24 mouse cellular contexts compared by ENCODE assay signal in the genomic region with DNA sequence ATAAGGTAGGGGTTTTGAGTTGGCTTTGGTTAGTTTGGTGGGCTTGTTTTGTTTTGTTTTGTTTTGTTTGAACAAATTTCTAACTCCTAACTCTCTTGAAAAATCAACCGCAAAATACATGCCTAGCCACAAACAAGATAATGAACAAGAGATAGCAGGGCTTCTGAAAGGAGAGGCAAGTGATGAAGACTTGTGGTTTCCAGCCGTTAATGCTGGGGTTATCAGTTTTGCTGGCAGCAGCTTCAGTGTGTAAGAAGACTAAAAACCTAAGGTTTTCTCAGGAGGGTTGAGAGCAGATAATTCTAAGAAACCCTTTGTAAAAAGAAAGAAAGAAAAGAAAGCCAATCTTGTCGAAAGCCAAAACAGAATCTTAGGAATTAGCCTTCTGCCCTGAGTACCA.
DNase-seq lines count a peak whose midpoint lies in the region; ATAC-seq and TF ChIP-seq lines count a peak whose summit lies in the region.
"Had no signal": no experiment of that assay in that cellular context is flagged by ENCODE, and none has a peak within 500 bp of the region (broad histone marks: within the 10 kb centered on the region; RNA-seq: fewer than 3 reads in every experiment).

No protein-coding gene starts in this region.

- whole genome bisulfite sequencing in heart, embryonic 16.5 days: 37% methylated on average over 3 of the region's 3 CpGs
- WGBS in liver, embryonic 12.5 days (ENCODE audit: insufficient replicate concordance): 14% methylated on average over 3 of the region's 3 CpGs
- WGBS in forebrain, embryonic 15.5 days: 82% methylated on average over 3 of the region's 3 CpGs

- no peak overlapping the region for H3K9ac ChIP-seq in heart, embryonic 16.5 days (ENCODE audit: low read length)
- 0 out of 2 replicates have a peak overlapping the region, but pooled peaks have one; percentile 6 for H3K9ac ChIP-seq in liver, embryonic 12.5 days
- no peak overlapping the region for H3K9ac ChIP-seq in forebrain, embryonic 15.5 days (replicated peaks)
- H3K9ac ChIP-seq: heart, embryonic 13.5 days; hindbrain, embryonic 14.5 days had no signal

- H3K27me3 ChIP-seq in heart, embryonic 16.5 days (ENCODE audit: control insufficient read depth, insufficient read depth, low read length): no peaks in the 10 kb centered on the region
- H3K27me3 ChIP-seq in G1E (ENCODE audit: insufficient read depth, low read length): no peaks in the 10 kb centered on the region; the same call in 1 of the 2 replicates
- no peaks in the 10 kb centered on the region for H3K27me3 ChIP-seq in liver, embryonic 12.5 days (replicated peaks)
- H3K27me3 ChIP-seq in forebrain, embryonic 15.5 days: no peaks in the 10 kb centered on the region
- H3K27me3 ChIP-seq: heart, embryonic 13.5 days had no signal

- H3K4me2 ChIP-seq in heart, embryonic 16.5 days (ENCODE audit: low read depth, low read length): no peak overlapping the region
- peak overlapping the region; percentile 45 for H3K4me2 ChIP-seq in liver, embryonic 12.5 days
- H3K4me2 ChIP-seq in forebrain, embryonic 15.5 days (replicated peaks): no peak overlapping the region
- H3K4me2 ChIP-seq: heart, embryonic 13.5 days; hindbrain, embryonic 14.5 days had no signal

- intact Hi-C loops in heart, postnatal 36 days (cut with DNase I): no loop called here

- H3K27ac ChIP-seq in heart, embryonic 16.5 days (ENCODE audit: low read length): peak overlapping the region; percentile 43; the same call in 1 of the 2 replicates
- no peak overlapping the region for H3K27ac ChIP-seq in liver, embryonic 12.5 days
- H3K27ac ChIP-seq in forebrain, embryonic 15.5 days (replicated peaks): no peak overlapping the region
- H3K27ac ChIP-seq: heart, embryonic 13.5 days; hindbrain, embryonic 14.5 days; kidney, postnatal 0 days; limb, embryonic 10.5 days; stomach, postnatal 0 days had no signal

- DNase-seq in heart, postnatal 36 days: no peak
- peak; percentile 12 for DNase-seq in G1E (ENCODE audit: low spot score)
- no peak for DNase-seq in frontal cortex, postnatal 25 days (ENCODE audit: low spot score in 2 of 2)
- DNase-seq: adrenal gland, adult 8-10 months; cerebellum, adult 18-20 months; cerebellum, postnatal 36 days; gastrocnemius, postnatal 14 days; heart, adult 18-20 months; kidney, adult 2 months; lung, postnatal 10 days; right cerebral cortex, postnatal 14 days; thymus, adult 2 months had no signal

- H3K36me3 ChIP-seq in heart, embryonic 16.5 days (ENCODE audit: control insufficient read depth, insufficient read depth): no peaks in the 10 kb centered on the region
- H3K36me3 ChIP-seq in G1E (replicated peaks): no peaks in the 10 kb centered on the region
- H3K36me3 ChIP-seq in liver, embryonic 12.5 days: no peaks in the 10 kb centered on the region
- H3K36me3 ChIP-seq in forebrain, embryonic 15.5 days: no peaks in the 10 kb centered on the region
- H3K36me3 ChIP-seq: heart, embryonic 13.5 days; limb, embryonic 10.5 days had no signal

- no peak for TF ChIP-seq CTCF in G1E (IDR thresholded peaks at IDR 0.05; ENCODE audit: low read depth, low read length)

- H3K9me3 ChIP-seq in heart, embryonic 16.5 days (replicated peaks; ENCODE audit: control insufficient read depth, low read length): no peaks in the 10 kb centered on the region
- H3K9me3 ChIP-seq in G1E (replicated peaks): no peaks in the 10 kb centered on the region
- no peaks in the 10 kb centered on the region for H3K9me3 ChIP-seq in liver, embryonic 12.5 days (replicated peaks)
- no peaks in the 10 kb centered on the region for H3K9me3 ChIP-seq in forebrain, embryonic 15.5 days
- H3K9me3 ChIP-seq: heart, embryonic 13.5 days; limb, embryonic 10.5 days had no signal

- no peaks in the 10 kb centered on the region for H3K4me1 ChIP-seq in heart, embryonic 16.5 days (ENCODE audit: control insufficient read depth, insufficient read depth, low read length)
- H3K4me1 ChIP-seq in G1E (ENCODE audit: insufficient read depth, low read depth, low read length): peaks cover 32% of the 10 kb centered on the region
- H3K4me1 ChIP-seq in liver, embryonic 12.5 days: peaks cover 28% of the 10 kb centered on the region
- no peaks in the 10 kb centered on the region for H3K4me1 ChIP-seq in forebrain, embryonic 15.5 days
- H3K4me1 ChIP-seq: heart, embryonic 13.5 days; limb, embryonic 10.5 days had no signal

- ATAC-seq in heart, embryonic 16.5 days (replicated peaks; ENCODE audit: extremely low read depth, insufficient read depth, low FRiP score): no peak
- peak; percentile 80 for ATAC-seq in G1E (ENCODE audit: extremely low read depth, insufficient number of reproducible peaks, low FRiP score, poor library complexity, severe bottlenecking)
- ATAC-seq in liver, embryonic 12.5 days: peak; percentile 64; the same call in 1 of the 2 replicates
- peak; percentile 77 for ATAC-seq in megakaryocyte progenitor cell, adult 5-6 weeks (replicated peaks; ENCODE audit: poor library complexity)
- no peak for ATAC-seq in forebrain, embryonic 15.5 days (replicated peaks)
- ATAC-seq: activated CD4-positive, CD25-positive, alpha-beta regulatory T cell, adult 4 months; forebrain, embryonic 16.5 days; inflammation-experienced regulatory T-cells, adult 6 months had no signal

- no peak overlapping the region for H3K4me3 ChIP-seq in heart, embryonic 16.5 days (ENCODE audit: low read length)
- H3K4me3 ChIP-seq in G1E (ENCODE audit: low read depth, low read length): peak overlapping the region; percentile 48; the same call in 1 of the 2 replicates
- no peak overlapping the region for H3K4me3 ChIP-seq in liver, embryonic 12.5 days
- H3K4me3 ChIP-seq in forebrain, embryonic 15.5 days: no peak overlapping the region
- H3K4me3 ChIP-seq: heart, embryonic 13.5 days; limb, embryonic 10.5 days had no signal

Comparison
In these comparisons a context has a peak if more than half of its experiments do, and no peak if none do; other contexts are left out.
1. ATAC-seq: peak in G1E (single experiment), liver, embryonic 12.5 days (single experiment) and megakaryocyte progenitor cell, adult 5-6 weeks (single experiment); none in heart, embryonic 16.5 days (single experiment) and forebrain, embryonic 15.5 days (single experiment).